Mouse (Mus musculus): ENCODE measurements at regions not wholly inside any gene's neighbourhood (a gene's known extent, or its start where the extent isn't known, plus 50 kb on each side); places are given as distances from the start of the nearest gene placed in this dataset.

GRCm38 (mm10) chr1:152313480-152313879, 73.0 kb downstream of the Tsen15 start:
- no peak for DNase-seq (ENCODE audit: low spot score)

- no peak for DNase-seq (ENCODE audit: low spot score)
Observed at GRCm38 (mm10) chr1:152305461-152305860, 81.0 kb downstream of the Tsen15 start.

GRCm38 (mm10) chr1:152304487-152305130, 81.9 kb downstream of the Tsen15 start:
- DNase-seq (ENCODE audit: low spot score) = no peak

GRCm38 (mm10) chr1:152301355-152301754, 85.1 kb downstream of the Tsen15 start:
- DNase-seq (ENCODE audit: low spot score) = no peak

GRCm38 (mm10) chr1:152292196-152292736, 94.2 kb downstream of the Tsen15 start:
- DNase-seq (ENCODE audit: low spot score) = no peak

- peak; percentile 76 for DNase-seq (ENCODE audit: low spot score)
Observed at GRCm38 (mm10) chr1:152290768-152291167, 95.7 kb downstream of the Tsen15 start.

GRCm38 (mm10) chr1:152287566-152288490, 98.7 kb downstream of the Tsen15 start:
- DNase-seq (ENCODE audit: low spot score) = no peak

- DNase-seq (ENCODE audit: low spot score) = no peak
Observed at GRCm38 (mm10) chr1:152286677-152287076, 99.8 kb downstream of the Tsen15 start.

- no peak for DNase-seq (ENCODE audit: low spot score)
Observed at GRCm38 (mm10) chr1:152282106-152282505, 104.4 kb downstream of the Tsen15 start.

GRCm38 (mm10) chr1:152281201-152281600, 105.3 kb downstream of the Tsen15 start:
- no peak for DNase-seq (ENCODE audit: low spot score)

GRCm38 (mm10) chr1:152280014-152280413, 106.5 kb downstream of the Tsen15 start:
- DNase-seq (ENCODE audit: low spot score) = peak; percentile 33

GRCm38 (mm10) chr1:152275011-152275410, 111.5 kb downstream of the Tsen15 start:
- DNase-seq (ENCODE audit: low spot score) = peak; percentile 51

- no peak for DNase-seq (ENCODE audit: low spot score)
Observed at GRCm38 (mm10) chr1:152273430-152273829, 113.1 kb downstream of the Tsen15 start.

GRCm38 (mm10) chr1:152269936-152270702, 116.4 kb downstream of the Tsen15 start:
- DNase-seq (ENCODE audit: low spot score) = no peak

GRCm38 (mm10) chr1:152266390-152266789, 120.1 kb downstream of the Tsen15 start:
- DNase-seq (ENCODE audit: low spot score) = no peak

GRCm38 (mm10) chr1:152264981-152265380, 121.5 kb downstream of the Tsen15 start:
- no peak for DNase-seq (ENCODE audit: low spot score)

GRCm38 (mm10) chr1:152261472-152261871, 125.0 kb downstream of the Tsen15 start:
- DNase-seq (ENCODE audit: low spot score) = no peak

- DNase-seq (ENCODE audit: low spot score) = no peak
Observed at GRCm38 (mm10) chr1:152260950-152261349, 125.5 kb downstream of the Tsen15 start.

- no peak for DNase-seq (ENCODE audit: low spot score)
Observed at GRCm38 (mm10) chr1:152258258-152258657, 128.2 kb downstream of the Tsen15 start.

- DNase-seq (ENCODE audit: low spot score) = no peak
Observed at GRCm38 (mm10) chr1:152253906-152254305, 132.6 kb downstream of the Tsen15 start.

GRCm38 (mm10) chr1:152253486-152253885, 133.0 kb downstream of the Tsen15 start:
- DNase-seq (ENCODE audit: low spot score) = no peak

- no peak for DNase-seq (ENCODE audit: low spot score)
Observed at GRCm38 (mm10) chr1:152252658-152253267, 133.7 kb downstream of the Tsen15 start.
